Mouse (Mus musculus) limb, embryonic 13.5 days (tissue): ENCODE results near the gene Mpnd. TPM values are rescaled to one million over a fixed set of nuclear protein-coding genes. Genes with fewer than 3 reads are reported as not detected.

ENCODE experiments used
- ATAC-seq: fragments of 200-750 bp; cut with Nextera tagmentation; 2 replicates; pipeline ENCODE4 v1.8.0; 2017; ENCODE audit warnings: low read depth, moderate number of reproducible peaks, moderate TSS enrichment; ENCODE audit not compliant: low FRiP score
- H3K27ac ChIP-seq: fragments of 300-500 bp; sonication (generic); 2 replicates; pipeline ENCODE4 v1.5.1; 2015; ENCODE audit warnings: inconsistent platforms, mild to moderate bottlenecking, moderate library complexity
- H3K27me3 ChIP-seq: fragments of 300-500 bp; sonication (generic); 2 replicates; pipeline ENCODE4 v1.6.1; 2015; ENCODE audit warnings: mild to moderate bottlenecking, inconsistent platforms
- H3K36me3 ChIP-seq: fragments of 300-500 bp; sonication (generic); 2 replicates; pipeline ENCODE4 v1.6.1; 2015; ENCODE audit warnings: inconsistent platforms, mild to moderate bottlenecking, moderate library complexity
- H3K4me1 ChIP-seq: fragments of 300-500 bp; sonication (generic); 2 replicates; pipeline ENCODE4 v1.6.1; 2015; ENCODE audit warnings: inconsistent platforms
- H3K4me2 ChIP-seq: fragments of 300-500 bp; sonication (generic); replicated peaks from 2 replicates; pipeline ENCODE4 v1.6.1; 2015; ENCODE audit warnings: inconsistent platforms, mild to moderate bottlenecking, moderate library complexity
- H3K4me3 ChIP-seq: fragments of 300-500 bp; sonication (generic); 2 replicates; pipeline ENCODE4 v1.5.1; 2015; ENCODE audit warnings: moderate library complexity, mild to moderate bottlenecking, inconsistent platforms
- H3K9ac ChIP-seq: fragments of 300-500 bp; sonication (generic); 2 replicates; pipeline ENCODE4 v1.6.1; 2015; ENCODE audit warnings: mild to moderate bottlenecking, inconsistent platforms
- H3K9me3 ChIP-seq: fragments of 300-500 bp; sonication (generic); 2 replicates; pipeline ENCODE4 v1.6.1; 2016; ENCODE audit warnings: inconsistent platforms
- WGBS: fragments of 180-500 bp; shearing (Covaris S2); methylation state at CpG from one replicate; pipeline ENCODE4 v1.1.7; 2015; 5-methylcytosine and 5-hydroxymethylcytosine counted together
- polyA plus RNA-seq: library from polyadenylated mRNA; unstranded; fragments of >200 nt; fragmentation: Nextera tagmentation; extraction: Ambion mirVana; gene quantifications from 2 replicates; pipeline ENCODE4 v1.2.1, GENCODE M21; 2015

Gene Mpnd
- polyA plus RNA-seq, 1 experiment from 2014 or later = 109 TPM

DNA sequence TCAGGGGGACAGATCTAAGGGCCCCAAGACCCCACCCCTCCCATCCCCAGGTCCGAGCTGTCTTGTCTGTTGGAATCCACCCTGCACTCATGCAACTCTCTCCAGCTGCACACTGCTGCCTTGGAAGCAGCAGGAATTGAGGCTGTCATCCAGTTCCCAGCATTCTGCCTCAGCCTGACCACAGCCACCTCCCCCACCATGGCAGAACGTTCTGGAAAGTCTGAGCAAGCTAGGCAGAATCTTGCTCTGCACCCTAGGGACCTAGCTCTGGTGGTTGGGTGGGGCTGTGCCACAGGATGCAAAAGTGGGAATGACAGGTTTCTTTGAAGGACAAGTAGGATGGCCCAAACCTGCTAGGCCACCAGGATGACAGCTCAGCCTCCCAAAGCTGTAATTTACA, 19.0 kb downstream of the Mpnd start:
- no peak for ATAC-seq
- H3K4me3 ChIP-seq = no peak overlapping the region
- peaks cover 73% of the 10 kb centered on the region for H3K36me3 ChIP-seq
- no peak overlapping the region for H3K27ac ChIP-seq
- no peak overlapping the region for H3K9ac ChIP-seq
- H3K4me2 ChIP-seq = no peak overlapping the region
- H3K27me3 ChIP-seq = no peaks in the 10 kb centered on the region
- no peaks in the 10 kb centered on the region for H3K9me3 ChIP-seq
- 0 out of 2 replicates have a peak, but pooled peaks cover 9% of the 10 kb centered on the region for H3K4me1 ChIP-seq
- 65% methylated on average over 2 of the region's 2 CpGs for WGBS

GRCm38 (mm10) chr17:56024931-56025330, 19.4 kb downstream of the Mpnd start:
- Histone ChIP-seq H3K9me3 (no peaks in the 10 kb centered on the region), H3K27ac (no peak overlapping the region), H3K4me3 (no peak overlapping the region), H3K27me3 (no peaks in the 10 kb centered on the region), H3K4me2 (no peak overlapping the region), H3K36me3 (peaks cover 73% of the 10 kb centered on the region), H3K9ac (no peak overlapping the region), H3K4me1 (0 out of 2 replicates have a peak, but pooled peaks cover 9% of the 10 kb centered on the region)
- ATAC-seq = no peak
- WGBS = 81% methylated on average over 5 of the region's 5 CpGs

- H3K36me3 ChIP-seq = peaks cover 74% of the 10 kb centered on the region
- 0 out of 2 replicates have a peak, but pooled peaks cover 9% of the 10 kb centered on the region for H3K4me1 ChIP-seq
- no peak for ATAC-seq
- no peak overlapping the region for H3K4me2 ChIP-seq
- no peak overlapping the region for H3K27ac ChIP-seq
- no peak overlapping the region for H3K4me3 ChIP-seq
- 87% methylated on average over 1 of the region's 1 CpGs for WGBS
- no peaks in the 10 kb centered on the region for H3K27me3 ChIP-seq
- no peaks in the 10 kb centered on the region for H3K9me3 ChIP-seq
- no peak overlapping the region for H3K9ac ChIP-seq
These were observed 20.8 kb downstream of the Mpnd start for GRCm38 (mm10) chr17:56026303-56026702.

DNA sequence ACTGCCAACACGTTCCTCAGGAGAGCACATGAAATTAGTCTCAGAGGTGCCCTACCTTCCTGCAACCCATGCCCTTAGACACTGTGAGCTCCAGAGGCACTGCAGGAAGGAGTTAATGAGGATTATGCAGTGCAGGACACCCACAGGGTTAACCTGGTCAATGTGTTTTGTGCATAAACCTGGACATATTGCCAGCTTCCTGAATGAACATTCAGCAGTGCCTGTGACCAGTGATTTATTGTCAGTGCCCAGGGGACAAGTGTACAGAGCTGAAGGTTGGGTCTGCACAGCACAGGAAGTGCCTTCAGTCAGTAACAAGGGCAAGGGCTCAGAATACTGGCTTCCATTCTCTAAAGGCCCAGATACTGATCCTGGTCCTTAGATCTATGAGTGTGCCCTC, 21.4 kb downstream of the Mpnd start:
- WGBS = 30% methylated on average over 1 of the region's 1 CpGs
- Histone ChIP-seq H3K4me1 (0 out of 2 replicates have a peak, but pooled peaks cover 6% of the 10 kb centered on the region), H3K36me3 (peaks cover 72% of the 10 kb centered on the region), H3K9ac (no peak overlapping the region), H3K4me2 (no peak overlapping the region), H3K27ac (no peak overlapping the region), H3K27me3 (no peaks in the 10 kb centered on the region), H3K4me3 (no peak overlapping the region), H3K9me3 (no peaks in the 10 kb centered on the region)
- no peak for ATAC-seq

DNA sequence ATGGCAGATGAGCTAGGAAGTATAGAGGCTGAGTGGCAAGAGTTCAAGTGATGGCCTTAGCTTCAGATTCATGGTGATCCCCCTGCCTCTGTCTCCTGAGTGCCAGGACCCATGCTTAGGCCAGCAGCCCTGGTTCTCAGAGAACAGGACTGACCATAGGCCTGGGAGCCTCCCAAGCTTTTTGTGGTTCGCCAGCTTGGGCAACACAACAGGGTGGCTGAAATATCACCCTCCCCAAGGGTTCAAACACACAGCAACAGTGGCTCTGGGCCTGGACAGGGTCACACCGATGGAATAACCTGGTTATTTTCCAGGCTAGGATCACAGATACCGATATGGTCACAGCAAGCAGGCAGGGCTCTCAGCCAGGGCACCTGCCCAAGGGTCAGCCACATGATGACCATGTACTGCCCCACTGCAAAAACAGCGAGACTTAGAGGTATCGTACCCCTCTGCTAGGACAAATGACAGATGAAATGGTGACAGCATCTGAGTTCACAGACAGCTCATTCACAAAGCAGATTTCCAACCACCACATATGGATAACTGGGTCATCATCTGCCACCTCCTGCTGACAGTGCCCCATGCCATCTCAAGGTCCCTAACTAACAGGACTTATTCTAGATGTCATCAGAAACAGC, 22.4 kb downstream of the Mpnd start:
- H3K4me3 ChIP-seq = no peak overlapping the region
- no peak overlapping the region for H3K27ac ChIP-seq
- no peaks in the 10 kb centered on the region for H3K27me3 ChIP-seq
- WGBS = 94% methylated on average over 5 of the region's 5 CpGs
- H3K4me2 ChIP-seq = no peak overlapping the region
- ATAC-seq = no peak
- 0 out of 2 replicates have a peak overlapping the region, but pooled peaks have one; percentile 19 for H3K9ac ChIP-seq
- H3K9me3 ChIP-seq = no peaks in the 10 kb centered on the region
- peaks cover 10% of the 10 kb centered on the region for H3K4me1 ChIP-seq
- peaks cover 76% of the 10 kb centered on the region for H3K36me3 ChIP-seq

DNA sequence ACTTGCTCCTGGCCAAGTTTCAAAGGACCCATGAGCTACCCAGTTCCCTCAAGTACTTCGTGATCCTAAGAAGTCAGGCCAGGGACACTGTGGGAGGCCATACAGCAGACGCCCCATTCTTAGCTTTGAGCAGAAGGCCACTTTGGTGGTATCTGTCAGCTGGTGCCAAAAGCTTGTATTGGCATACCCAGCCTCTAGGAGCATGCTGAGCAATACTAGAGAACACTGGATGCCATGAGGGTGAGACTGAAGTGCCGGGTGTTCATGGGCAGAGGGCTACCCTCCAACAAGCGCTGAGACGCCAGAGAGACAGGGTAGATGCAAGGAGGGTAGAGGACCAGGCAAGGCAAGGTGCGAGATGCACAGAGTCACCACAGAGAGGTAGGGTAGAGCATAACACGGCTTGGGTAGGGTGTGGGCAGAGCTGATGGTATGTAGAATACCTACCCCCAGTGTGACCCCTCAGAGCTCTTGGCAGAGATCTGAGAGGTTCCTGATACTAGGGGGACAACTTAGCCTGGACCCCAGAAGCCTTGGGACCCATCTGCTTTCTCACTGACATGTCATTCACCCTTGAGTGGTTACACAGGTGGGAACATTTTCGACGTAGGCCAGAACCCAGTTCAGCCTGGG, 24.8 kb downstream of the Mpnd start:
- H3K9me3 ChIP-seq = no peaks in the 10 kb centered on the region
- peaks cover 75% of the 10 kb centered on the region for H3K36me3 ChIP-seq
- whole genome bisulfite sequencing = 89% methylated on average over 9 of the region's 9 CpGs
- no peak overlapping the region for H3K4me2 ChIP-seq
- H3K27ac ChIP-seq = no peak overlapping the region
- H3K4me1 ChIP-seq = peaks cover 31% of the 10 kb centered on the region
- no peak overlapping the region for H3K9ac ChIP-seq
- H3K27me3 ChIP-seq = no peaks in the 10 kb centered on the region
- no peak for ATAC-seq
- H3K4me3 ChIP-seq = no peak overlapping the region

DNA sequence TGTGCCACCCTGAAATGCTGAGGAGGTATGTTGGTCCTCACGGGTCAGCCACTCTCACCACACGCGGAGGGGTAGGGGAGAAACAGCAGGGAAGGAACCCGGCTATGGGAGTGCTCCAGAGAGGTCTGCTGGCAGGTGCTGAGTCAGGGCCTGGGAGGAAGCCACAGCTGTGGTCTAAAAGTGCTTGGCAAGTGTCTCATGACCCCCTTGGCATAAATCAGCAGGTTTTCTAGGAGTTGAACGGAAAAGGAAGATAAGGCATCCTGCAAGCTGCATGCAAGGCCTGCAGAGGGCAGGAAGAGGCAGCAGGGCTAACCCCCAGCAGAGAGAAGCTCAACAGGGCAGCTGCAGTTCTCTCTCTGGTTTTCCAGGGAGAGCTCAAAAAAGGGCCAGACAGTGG, 25.4 kb downstream of the Mpnd start:
- Histone ChIP-seq H3K9me3 (no peaks in the 10 kb centered on the region), H3K27ac (no peak overlapping the region), H3K4me2 (no peak overlapping the region), H3K36me3 (peaks cover 74% of the 10 kb centered on the region), H3K4me1 (peaks cover 35% of the 10 kb centered on the region), H3K4me3 (no peak overlapping the region), H3K9ac (no peak overlapping the region), H3K27me3 (no peaks in the 10 kb centered on the region)
- no peak for ATAC-seq
- 66% methylated on average over 5 of the region's 5 CpGs for WGBS

- H3K9me3 ChIP-seq = no peaks in the 10 kb centered on the region
- no peak overlapping the region for H3K9ac ChIP-seq
- no peak for ATAC-seq
- H3K4me1 ChIP-seq = peaks cover 35% of the 10 kb centered on the region
- no peak overlapping the region for H3K4me2 ChIP-seq
- no peaks in the 10 kb centered on the region for H3K27me3 ChIP-seq
- peaks cover 74% of the 10 kb centered on the region for H3K36me3 ChIP-seq
- no peak overlapping the region for H3K4me3 ChIP-seq
- WGBS = 92% methylated on average over 7 of the region's 7 CpGs
- no peak overlapping the region for H3K27ac ChIP-seq
These were observed 25.9 kb downstream of the Mpnd start for GRCm38 (mm10) chr17:56031431-56031830.

GRCm38 (mm10) chr17:56032127-56032733, 26.7 kb downstream of the Mpnd start:
- 72% methylated on average over 6 of the region's 6 CpGs for WGBS
- H3K36me3 ChIP-seq = peaks cover 68% of the 10 kb centered on the region
- H3K9me3 ChIP-seq = no peaks in the 10 kb centered on the region
- no peak overlapping the region for H3K4me2 ChIP-seq
- H3K4me1 ChIP-seq = peaks cover 35% of the 10 kb centered on the region
- ATAC-seq = no peak
- H3K9ac ChIP-seq = no peak overlapping the region
- H3K27ac ChIP-seq = no peak overlapping the region; the same call in 1 of the 2 replicates
- H3K4me3 ChIP-seq = no peak overlapping the region
- H3K27me3 ChIP-seq = no peaks in the 10 kb centered on the region

DNA sequence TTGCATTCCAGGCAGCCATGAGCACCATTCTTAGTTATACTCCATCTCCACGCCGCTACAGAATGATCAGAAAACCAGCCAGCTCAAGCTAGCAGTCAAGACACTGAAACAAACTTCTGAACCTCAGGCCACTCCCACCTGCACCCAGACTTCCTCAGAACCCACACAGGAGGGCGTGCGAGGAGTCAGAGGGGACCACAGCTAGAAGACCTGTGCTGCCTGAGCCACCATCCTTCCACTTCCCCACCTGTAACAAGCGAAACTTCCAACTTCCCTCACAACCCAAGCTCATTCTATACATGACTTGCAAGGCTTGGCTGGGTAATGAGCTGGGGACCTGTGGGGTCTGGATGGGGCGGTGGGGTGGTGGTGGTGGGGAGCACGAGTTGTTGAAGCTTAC, 27.3 kb downstream of the Mpnd start:
- H3K4me3 ChIP-seq = no peak overlapping the region
- no peak for ATAC-seq
- WGBS = 83% methylated on average over 7 of the region's 7 CpGs
- H3K4me2 ChIP-seq = no peak overlapping the region
- peaks cover 62% of the 10 kb centered on the region for H3K36me3 ChIP-seq
- H3K27me3 ChIP-seq = no peaks in the 10 kb centered on the region
- H3K9me3 ChIP-seq = no peaks in the 10 kb centered on the region
- peak overlapping the region; percentile 97; the same call in 1 of the 2 replicates for H3K9ac ChIP-seq
- no peak overlapping the region for H3K27ac ChIP-seq
- H3K4me1 ChIP-seq = peaks cover 35% of the 10 kb centered on the region

- 86% methylated on average over 7 of the region's 7 CpGs for WGBS
- Histone ChIP-seq H3K27ac (no peak overlapping the region), H3K36me3 (peaks cover 48% of the 10 kb centered on the region), H3K4me3 (peak overlapping the region; percentile 91), H3K4me2 (peak overlapping the region; percentile 72), H3K27me3 (no peaks in the 10 kb centered on the region), H3K9me3 (no peaks in the 10 kb centered on the region), H3K9ac (peak overlapping the region; percentile 97), H3K4me1 (peaks cover 31% of the 10 kb centered on the region)
- ATAC-seq = no peak
These were observed 28.7 kb downstream of the Mpnd start for GRCm38 (mm10) chr17:56034040-56034725.

GRCm38 (mm10) chr17:56034726-56035100, 29.2 kb downstream of the Mpnd start:
- Histone ChIP-seq H3K36me3 (peaks cover 43% of the 10 kb centered on the region), H3K27me3 (no peaks in the 10 kb centered on the region), H3K9me3 (no peaks in the 10 kb centered on the region), H3K27ac (no peak overlapping the region), H3K9ac (peak overlapping the region; percentile 97), H3K4me3 (peak overlapping the region; percentile 91), H3K4me2 (peak overlapping the region; percentile 72), H3K4me1 (peaks cover 31% of the 10 kb centered on the region)
- ATAC-seq = no peak
- WGBS = 82% methylated on average over 6 of the region's 6 CpGs
